Comparison of ENCODE assay signal across 8 mouse cellular contexts in genomic region chr11:89186911-89187621, GRCm38 (mm10).
DNase-seq lines count a peak whose midpoint lies in the region; ATAC-seq lines count a peak whose summit lies in the region.

No protein-coding gene starts in this region.

- H3K27me3 ChIP-seq in lung, embryonic 16.5 days (ENCODE audit: control insufficient read depth, insufficient read depth, low read depth, low read length), result no peaks in the 10 kb centered on the region

- H3K9me3 ChIP-seq in lung, embryonic 16.5 days (ENCODE audit: control insufficient read depth, low read length), result no peaks in the 10 kb centered on the region

- H3K4me2 ChIP-seq in lung, embryonic 16.5 days (ENCODE audit: low read depth, low read length), result peak overlapping the region; percentile 56

- peak overlapping the region; percentile 34 for H3K4me3 ChIP-seq in lung, embryonic 16.5 days (ENCODE audit: low read length)

- no peaks in the 10 kb centered on the region for H3K36me3 ChIP-seq in lung, embryonic 16.5 days (ENCODE audit: control insufficient read depth, insufficient read depth, low read length)

- WGBS in lung, embryonic 16.5 days, result 2% methylated on average over 26 of the region's 26 CpGs

- peaks cover 21% of the 10 kb centered on the region for H3K4me1 ChIP-seq in lung, embryonic 16.5 days (replicated peaks; ENCODE audit: control insufficient read depth, insufficient read depth, low read length)

- peak overlapping the region; percentile 87 for H3K27ac ChIP-seq in lung, embryonic 16.5 days (ENCODE audit: low read length)

- DNase-seq in NIH3T3 (ENCODE audit: low read depth), result peak; percentile 95
- peak; percentile 61 to 74 for DNase-seq in cerebellum, postnatal 14 days
- peak; percentile 20 to 32 for DNase-seq in frontal cortex, postnatal 14 days (ENCODE audit: low spot score in 2 of 2)
- DNase-seq in layer of hippocampus, adult 9-11 months, result peak; percentile 11
- peak; percentile 59 for DNase-seq in right cerebral cortex, adult 18-20 months
- no peak for DNase-seq in thymus, adult 18-20 months

- peak overlapping the region; percentile 31 for H3K9ac ChIP-seq in lung, embryonic 16.5 days (ENCODE audit: low read length)

- peak; percentile 39 to 44; a peak in 2 of 4 replicates for ATAC-seq in hematopoietic stem cell, adult 5-6 weeks (replicated peaks in 1 of 2; ENCODE audit: insufficient read depth in 1 of 2, low FRiP score in 2 of 2, low TSS enrichment in 1 of 2, low read depth in 1 of 2, poor library complexity in 2 of 2, severe bottlenecking in 2 of 2)
- ATAC-seq in lung, embryonic 16.5 days (ENCODE audit: low read depth), result peak; percentile 96

Comparison
In these comparisons a context has a peak if more than half of its experiments do, and no peak if none do; other contexts are left out.
1. DNase-seq: peak in NIH3T3 (single experiment), cerebellum, postnatal 14 days (2 of 2), frontal cortex, postnatal 14 days (2 of 2), layer of hippocampus, adult 9-11 months (single experiment) and right cerebral cortex, adult 18-20 months (single experiment); none in thymus, adult 18-20 months (0 of 2).